Mouse (Mus musculus): Measurements from ENCODE around the gene Hipk4. TPM values are rescaled to one million over a fixed set of nuclear protein-coding genes. Genes with fewer than 3 reads are reported as not detected.

Hipk4 gene
- polyA plus RNA-seq, 1 experiment from 2014 or later: 0.18 TPM

GRCm38 (mm10) chr7:27480927-27481626 is 42.0 kb upstream of the Hipk4 start:
- H3K27ac ChIP-seq (ENCODE audit: low read depth, low read length): no peak overlapping the region
- WGBS: 14% methylated on average over 11 of the region's 11 CpGs
- ATAC-seq (ENCODE audit: low FRiP score): no peak; the same call in 1 of the 2 replicates

DNA sequence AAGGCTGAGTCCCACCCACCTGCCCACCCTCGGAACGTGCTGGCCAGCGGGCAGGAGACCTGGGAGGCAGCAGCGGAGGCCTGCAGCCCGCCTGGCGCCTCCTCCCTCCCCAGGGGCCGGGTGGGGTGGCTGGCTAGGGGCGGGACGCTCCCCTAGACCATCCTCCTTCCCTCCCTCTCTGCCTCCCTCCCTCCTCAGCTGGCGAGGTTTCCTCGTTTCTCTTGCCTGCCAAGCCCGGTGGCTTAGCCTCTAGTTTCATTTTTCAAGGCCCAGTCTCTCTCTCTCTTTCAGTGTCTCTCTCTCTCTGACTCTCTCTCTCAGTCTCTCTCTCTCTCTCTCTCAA is 41.5 kb upstream of the Hipk4 start:
- no peaks in the 10 kb centered on the region; the same call in 1 of the 2 replicates for H3K27me3 ChIP-seq (ENCODE audit: control insufficient read depth, insufficient read depth, low read length)
- H3K4me2 ChIP-seq: peak overlapping the region; percentile 46
- peak overlapping the region; percentile 5; the same call in 1 of the 2 replicates for H3K4me3 ChIP-seq (ENCODE audit: low read depth, low read length)
- no peaks in the 10 kb centered on the region for H3K9me3 ChIP-seq (ENCODE audit: control insufficient read depth, low read length)
- H3K36me3 ChIP-seq (ENCODE audit: control insufficient read depth, insufficient read depth, low read length): peaks cover under 1% of the 10 kb centered on the region; the same call in 1 of the 2 replicates
- H3K4me1 ChIP-seq (ENCODE audit: control insufficient read depth, insufficient read depth, low read length): 0 out of 2 replicates have a peak, but pooled peaks cover 2% of the 10 kb centered on the region
- DNase-seq (ENCODE audit: low spot score, missing footprints) (peak; percentile 89), ATAC-seq (ENCODE audit: low FRiP score) (peak; percentile 84)
- H3K9ac ChIP-seq (ENCODE audit: low read length): peak overlapping the region; percentile 51
- no peak overlapping the region for H3K27ac ChIP-seq (ENCODE audit: low read depth, low read length)
- 2% methylated on average over 8 of the region's 12 CpGs for WGBS

More at GRCm38 (mm10) chr7:27480927-27481626, 42.0 kb upstream of the Hipk4 start:
- Histone ChIP-seq H3K36me3 (ENCODE audit: control insufficient read depth, insufficient read depth, low read length) (peaks cover 5% of the 10 kb centered on the region; the same call in 1 of the 2 replicates), H3K4me1 (ENCODE audit: control insufficient read depth, insufficient read depth, low read length) (0 out of 2 replicates have a peak, but pooled peaks cover 2% of the 10 kb centered on the region), H3K9me3 (ENCODE audit: control insufficient read depth, low read length) (no peaks in the 10 kb centered on the region), H3K9ac (ENCODE audit: low read length) (peak overlapping the region; percentile 51; the same call in 1 of the 2 replicates), H3K4me2 (peak overlapping the region; percentile 46), H3K4me3 (ENCODE audit: low read depth, low read length) (0 out of 2 replicates have a peak overlapping the region, but pooled peaks have one; percentile 5), H3K27me3 (ENCODE audit: control insufficient read depth, insufficient read depth, low read length) (no peaks in the 10 kb centered on the region; the same call in 1 of the 2 replicates)
- no peak for DNase-seq (ENCODE audit: low spot score, missing footprints)

DNA sequence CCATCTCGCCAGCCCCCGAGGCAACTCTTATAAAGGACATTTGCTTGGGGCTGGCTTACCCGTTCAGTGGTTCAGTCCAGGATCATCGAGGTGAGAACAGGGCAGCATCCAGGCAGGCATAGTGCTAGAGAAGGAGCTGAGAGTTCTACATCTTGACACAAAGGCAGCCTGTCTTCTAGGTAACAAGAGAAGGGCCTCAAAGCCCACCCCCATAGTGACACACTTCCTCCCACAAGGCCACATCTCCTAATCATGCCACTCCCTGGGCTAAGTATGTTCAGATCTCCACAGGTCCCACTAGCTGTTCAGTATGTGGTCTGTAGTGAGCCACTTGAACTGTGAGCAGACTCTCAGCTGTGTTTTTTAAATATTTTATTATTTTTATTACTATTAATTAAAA is 39.2 kb upstream of the Hipk4 start:
- Histone ChIP-seq H3K27ac (ENCODE audit: low read depth, low read length) (no peak overlapping the region), H3K9ac (ENCODE audit: low read length) (no peak overlapping the region), H3K27me3 (ENCODE audit: control insufficient read depth, insufficient read depth, low read length) (no peaks in the 10 kb centered on the region; the same call in 1 of the 2 replicates), H3K36me3 (ENCODE audit: control insufficient read depth, insufficient read depth, low read length) (no peaks in the 10 kb centered on the region), H3K4me3 (ENCODE audit: low read depth, low read length) (no peak overlapping the region), H3K4me1 (ENCODE audit: control insufficient read depth, insufficient read depth, low read length) (peaks cover 7% of the 10 kb centered on the region), H3K9me3 (ENCODE audit: control insufficient read depth, low read length) (no peaks in the 10 kb centered on the region), H3K4me2 (no peak overlapping the region)
- WGBS: 92% methylated on average over 4 of the region's 4 CpGs
- ATAC-seq (ENCODE audit: low FRiP score): no peak
- no peak for DNase-seq (ENCODE audit: low spot score, missing footprints)

- Histone ChIP-seq H3K27ac (ENCODE audit: low read depth, low read length) (no peak overlapping the region; the same call in 1 of the 2 replicates), H3K4me1 (ENCODE audit: control insufficient read depth, insufficient read depth, low read length) (peaks cover 12% of the 10 kb centered on the region), H3K4me2 (peak overlapping the region; percentile 68), H3K9ac (ENCODE audit: low read length) (peak overlapping the region; percentile 44), H3K27me3 (ENCODE audit: control insufficient read depth, insufficient read depth, low read length) (no peaks in the 10 kb centered on the region; the same call in 1 of the 2 replicates), H3K9me3 (ENCODE audit: control insufficient read depth, low read length) (no peaks in the 10 kb centered on the region), H3K4me3 (ENCODE audit: low read depth, low read length) (peak overlapping the region; percentile 75), H3K36me3 (ENCODE audit: control insufficient read depth, insufficient read depth, low read length) (no peaks in the 10 kb centered on the region)
- no peak for DNase-seq (ENCODE audit: low spot score, missing footprints)
- WGBS: 5% methylated on average over 13 of the region's 13 CpGs
- ATAC-seq (ENCODE audit: low FRiP score): peak; percentile 16; the same call in 1 of the 2 replicates
These were observed 36.8 kb upstream of the Hipk4 start for GRCm38 (mm10) chr7:27486102-27486769.

GRCm38 (mm10) chr7:27486770-27487697 is 36.0 kb upstream of the Hipk4 start, which contains the start of gene Sertad1:
Sertad1 (plus strand) TSS chr7:27486910.
- peaks cover 10% of the 10 kb centered on the region for H3K4me1 ChIP-seq (ENCODE audit: control insufficient read depth, insufficient read depth, low read length)
- peak within 1 kb of the TSS; percentile 68 for H3K4me2 ChIP-seq
- no peaks in the 10 kb centered on the region for H3K9me3 ChIP-seq (ENCODE audit: control insufficient read depth, low read length)
- DNase-seq (ENCODE audit: low spot score, missing footprints) (peak; percentile 100), ATAC-seq (ENCODE audit: low FRiP score) (peak; percentile 96)
- H3K27ac ChIP-seq (ENCODE audit: low read depth, low read length): peak within 1 kb of the TSS; percentile 84
- H3K36me3 ChIP-seq (ENCODE audit: control insufficient read depth, insufficient read depth, low read length): no peaks in the 10 kb centered on the region
- H3K4me3 ChIP-seq (ENCODE audit: low read depth, low read length): peak within 1 kb of the TSS; percentile 75
- H3K27me3 ChIP-seq (ENCODE audit: control insufficient read depth, insufficient read depth, low read length): no peaks in the 10 kb centered on the region; the same call in 1 of the 2 replicates
- WGBS: under 1% methylated on average over 76 of the region's 80 CpGs
- peak within 1 kb of the TSS; percentile 79 for H3K9ac ChIP-seq (ENCODE audit: low read length)

DNA sequence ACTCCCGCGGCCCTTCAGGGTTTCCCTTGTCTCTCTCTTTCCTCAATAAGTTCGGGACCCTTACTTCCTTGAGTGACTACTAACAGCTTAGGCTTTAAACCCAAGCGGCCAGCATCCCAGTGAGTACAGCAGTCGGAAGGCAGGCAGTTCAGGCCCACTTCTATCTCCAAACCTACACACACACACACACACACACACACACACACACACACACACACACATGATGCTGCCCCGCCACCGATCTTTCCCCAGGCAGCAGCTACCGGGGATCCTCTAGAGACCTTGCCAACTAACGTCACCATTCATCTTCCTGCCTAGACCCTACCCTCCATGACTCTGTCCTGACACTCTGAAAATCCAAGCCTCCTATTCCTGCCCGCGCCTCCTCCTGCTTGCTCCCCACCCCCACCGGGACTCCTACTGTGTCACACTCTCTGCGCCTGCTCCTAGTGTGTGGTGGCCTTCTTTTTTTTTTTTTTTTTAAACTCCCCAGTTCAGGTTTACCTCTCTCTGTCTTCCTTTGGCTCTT is 35.3 kb upstream of the Hipk4 start:
- WGBS: under 1% methylated on average over 13 of the region's 13 CpGs
- Histone ChIP-seq H3K9me3 (ENCODE audit: control insufficient read depth, low read length) (no peaks in the 10 kb centered on the region), H3K4me3 (ENCODE audit: low read depth, low read length) (peak overlapping the region; percentile 75), H3K4me1 (ENCODE audit: control insufficient read depth, insufficient read depth, low read length) (peaks cover 10% of the 10 kb centered on the region), H3K27me3 (ENCODE audit: control insufficient read depth, insufficient read depth, low read length) (no peaks in the 10 kb centered on the region; the same call in 1 of the 2 replicates), H3K27ac (ENCODE audit: low read depth, low read length) (no peak overlapping the region), H3K4me2 (peak overlapping the region; percentile 68), H3K9ac (ENCODE audit: low read length) (peak overlapping the region; percentile 79), H3K36me3 (ENCODE audit: control insufficient read depth, insufficient read depth, low read length) (no peaks in the 10 kb centered on the region)
- ATAC-seq (ENCODE audit: low FRiP score) (no peak), DNase-seq (ENCODE audit: low spot score, missing footprints) (no peak)

DNA sequence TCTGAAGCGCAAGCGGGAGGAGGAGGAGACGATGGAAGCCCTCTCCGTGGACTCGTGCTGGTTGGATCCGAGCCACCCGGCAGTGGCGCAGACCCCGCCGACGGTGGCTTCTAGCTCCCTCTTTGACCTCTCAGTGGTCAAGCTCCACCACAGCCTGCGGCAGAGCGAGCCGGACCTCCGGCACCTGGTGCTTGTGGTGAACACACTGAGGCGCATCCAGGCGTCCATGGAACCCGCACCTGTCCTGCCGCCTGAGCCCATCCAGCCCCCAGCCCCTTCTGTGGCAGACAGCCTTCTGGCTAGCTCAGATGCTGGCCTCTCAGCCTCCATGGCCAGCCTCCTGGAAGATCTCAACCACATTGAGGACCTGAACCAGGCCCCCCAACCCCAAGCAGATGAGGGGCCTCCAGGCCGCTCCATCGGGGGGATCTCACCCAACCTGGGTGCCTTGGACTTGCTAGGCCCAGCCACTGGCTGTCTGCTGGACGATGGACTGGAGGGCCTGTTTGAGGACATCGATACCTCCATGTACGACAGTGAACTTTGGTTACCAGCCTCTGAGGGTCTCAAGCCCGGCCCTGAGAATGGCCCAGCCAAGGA is 33.7 kb upstream of the Hipk4 start:
- H3K4me3 ChIP-seq (ENCODE audit: low read depth, low read length): no peak overlapping the region
- no peaks in the 10 kb centered on the region for H3K9me3 ChIP-seq (ENCODE audit: control insufficient read depth, low read length)
- no peaks in the 10 kb centered on the region; the same call in 1 of the 2 replicates for H3K27me3 ChIP-seq (ENCODE audit: control insufficient read depth, insufficient read depth, low read length)
- ATAC-seq (ENCODE audit: low FRiP score) (no peak), DNase-seq (ENCODE audit: low spot score, missing footprints) (no peak)
- 90% methylated on average over 25 of the region's 25 CpGs for WGBS
- H3K9ac ChIP-seq (ENCODE audit: low read length): no peak overlapping the region
- no peaks in the 10 kb centered on the region for H3K36me3 ChIP-seq (ENCODE audit: control insufficient read depth, insufficient read depth, low read length)
- no peak overlapping the region for H3K27ac ChIP-seq (ENCODE audit: low read depth, low read length)
- H3K4me1 ChIP-seq (ENCODE audit: control insufficient read depth, insufficient read depth, low read length): peaks cover 10% of the 10 kb centered on the region
- H3K4me2 ChIP-seq: no peak overlapping the region

DNA sequence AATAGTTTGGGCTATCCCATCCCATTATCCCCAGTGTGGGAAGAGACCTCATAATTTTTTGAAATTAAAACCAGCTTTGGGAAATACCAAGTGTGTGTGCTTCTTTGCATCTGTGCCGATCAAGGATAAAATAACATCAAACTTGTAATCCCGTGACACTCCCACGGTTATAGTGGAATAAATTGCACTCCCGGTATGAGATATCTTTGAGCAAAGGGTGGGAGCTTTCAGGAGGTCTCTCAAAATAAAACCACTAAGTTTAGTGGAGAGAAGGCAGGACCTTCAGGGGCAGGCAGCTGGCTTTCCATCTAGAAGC is 32.9 kb upstream of the Hipk4 start:
- Histone ChIP-seq H3K27me3 (ENCODE audit: control insufficient read depth, insufficient read depth, low read length) (no peaks in the 10 kb centered on the region; the same call in 1 of the 2 replicates), H3K9me3 (ENCODE audit: control insufficient read depth, low read length) (no peaks in the 10 kb centered on the region), H3K4me2 (peak overlapping the region; percentile 62), H3K9ac (ENCODE audit: low read length) (peak overlapping the region; percentile 68), H3K4me3 (ENCODE audit: low read depth, low read length) (peak overlapping the region; percentile 37), H3K4me1 (ENCODE audit: control insufficient read depth, insufficient read depth, low read length) (peaks cover 10% of the 10 kb centered on the region), H3K27ac (ENCODE audit: low read depth, low read length) (peak overlapping the region; percentile 11; the same call in 1 of the 2 replicates), H3K36me3 (ENCODE audit: control insufficient read depth, insufficient read depth, low read length) (no peaks in the 10 kb centered on the region)
- WGBS: 45% methylated on average over 4 of the region's 4 CpGs
- DNase-seq (ENCODE audit: low spot score, missing footprints) (peak; percentile 84), ATAC-seq (ENCODE audit: low FRiP score) (no peak)

Data from midbrain, embryonic 11.5 days (tissue).